ENCODE assay signal across 14 mouse cellular contexts in the genomic region with DNA sequence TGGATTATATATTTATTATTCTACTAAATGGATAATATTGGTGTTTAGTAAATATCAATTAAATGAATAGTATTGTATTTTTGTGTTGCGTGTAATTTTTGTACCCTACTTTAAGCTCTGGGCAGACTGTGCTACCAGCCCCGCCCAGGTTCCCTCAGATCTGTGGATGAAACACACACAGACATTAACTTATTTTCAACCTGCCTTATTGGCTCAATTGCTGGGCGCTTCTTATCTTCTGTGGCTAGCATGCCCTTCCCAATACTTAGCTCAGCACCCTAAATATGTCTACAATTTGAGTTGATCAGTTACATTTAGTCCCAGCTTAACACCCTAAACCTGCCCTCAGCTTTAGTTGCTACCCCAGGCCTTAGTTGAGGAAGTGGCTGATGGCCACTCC.
"Had no signal": no experiment of that assay in that cellular context is flagged by ENCODE, and none has a peak within 500 bp of the region (broad histone marks: within the 10 kb centered on the region; RNA-seq: fewer than 3 reads in every experiment).

No protein-coding gene starts in this region.

- H3K9ac ChIP-seq: intestine, embryonic 15.5 days; midbrain, embryonic 12.5 days had no signal

- H3K27ac ChIP-seq: intestine, embryonic 15.5 days; limb, embryonic 10.5 days; midbrain, embryonic 12.5 days; stomach, postnatal 0 days had no signal

- DNase-seq: kidney, adult 18-20 months; kidney, postnatal 10 days; kidney, postnatal 4 days; lung, adult 2 months; lung, postnatal 4 days; right cerebral cortex, adult 18-20 months; right cerebral cortex, postnatal 25 days; thymus, postnatal 4 days had no signal

- H3K36me3 ChIP-seq: intestine, embryonic 15.5 days; midbrain, embryonic 12.5 days had no signal

- H3K27me3 ChIP-seq: intestine, embryonic 15.5 days; megakaryocyte, embryonic 14.5 days; midbrain, embryonic 12.5 days had no signal

- ATAC-seq: intestine, embryonic 15.5 days; lung, postnatal 0 days had no signal

- H3K4me3 ChIP-seq: intestine, embryonic 15.5 days; limb, embryonic 10.5 days; megakaryocyte, embryonic 14.5 days; midbrain, embryonic 12.5 days had no signal

- H3K4me2 ChIP-seq: intestine, embryonic 15.5 days; midbrain, embryonic 12.5 days had no signal

- H3K9me3 ChIP-seq: intestine, embryonic 15.5 days; limb, embryonic 10.5 days; megakaryocyte, embryonic 14.5 days; midbrain, embryonic 12.5 days had no signal
